Mouse (Mus musculus) lung, adult 2 months (tissue): ENCODE measurements around the gene Ano4.

Experiments
- CTCF ChIP-seq: fragments of 200-500 bp; IDR thresholded peaks from 2 replicates; pipeline ENCODE4 v1.5.1; 2011; ENCODE audit warnings: mild to moderate bottlenecking, low read length, control low read depth; ENCODE audit not compliant: insufficient read depth
- POLR2A ChIP-seq: fragments of 200-500 bp; IDR thresholded peaks from 2 replicates; pipeline ENCODE4 v1.6.1; 2011; ENCODE audit warnings: low read depth, mild to moderate bottlenecking, control low read depth, low read length, borderline replicate concordance; ENCODE audit errors: extremely low read depth

DNA sequence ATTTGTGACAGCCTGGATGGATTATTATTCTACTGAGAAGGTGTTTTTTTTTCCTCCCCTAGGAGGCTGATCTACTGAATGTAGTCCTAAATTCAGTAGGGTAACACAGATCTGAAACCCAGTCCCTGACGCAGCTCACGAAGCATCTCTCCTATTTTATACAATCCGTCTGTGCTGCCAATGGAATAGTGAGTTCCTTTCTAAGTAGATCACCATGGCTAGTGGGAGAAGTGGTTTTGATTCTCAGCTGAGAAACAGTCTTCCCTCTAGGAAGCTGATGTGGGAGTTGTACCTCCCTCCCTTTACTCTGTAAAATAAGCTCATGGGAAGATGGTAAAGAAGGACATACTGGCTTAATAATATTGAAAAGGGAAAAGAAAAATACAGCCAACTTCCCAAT is 90.8 kb downstream of the Ano4 start:
- TF ChIP-seq CTCF (no peak), POLR2A (no peak)
